Mouse (Mus musculus) ES-Bruce4 (cell line): ENCODE measurements at regions not wholly inside any gene's neighbourhood (a gene's known extent, or its start where the extent isn't known, plus 50 kb on each side); places are given as distances from the start of the nearest gene placed in this dataset.

ENCODE experiments used
- CTCF ChIP-seq: IDR thresholded peaks from one replicate; pipeline ENCODE4 v1.8.1; 2011; ENCODE audit warnings: low read depth, low read length
- POLR2A ChIP-seq: IDR thresholded peaks from one replicate; pipeline ENCODE4 v1.8.1; 2011; ENCODE audit warnings: low read length; ENCODE audit not compliant: insufficient read depth

- TF ChIP-seq POLR2A (no peak), CTCF (no peak)
These were observed 231.1 kb upstream of the Eif4g2 start for GRCm38 (mm10) chr7:111313921-111314320.
